Mouse (Mus musculus) embryonic fibroblast, embryonic 13.5 days (primary cell): ENCODE measurements around the gene 1700037C18Rik. TPM values are rescaled to one million over a fixed set of nuclear protein-coding genes. Genes with fewer than 3 reads are reported as not detected.

ENCODE experiments used
- H3K27ac ChIP-seq: 2 replicates; pipeline ENCODE4 v1.5.1; 2012; ENCODE audit warnings: low read length, control low read depth, inconsistent platforms; ENCODE audit not compliant: insufficient read depth
- H3K4me1 ChIP-seq: 2 replicates; pipeline ENCODE4 v1.6.1; 2011; ENCODE audit warnings: low read length; ENCODE audit not compliant: control insufficient read depth, insufficient read depth
- H3K4me3 ChIP-seq: 2 replicates; pipeline ENCODE4 v1.5.1; 2011; ENCODE audit warnings: mild to moderate bottlenecking, control low read depth, low read length; ENCODE audit not compliant: insufficient read depth
- CTCF ChIP-seq: IDR thresholded peaks from 2 replicates; pipeline ENCODE4 v1.5.1; 2011; ENCODE audit warnings: mild to moderate bottlenecking, control low read depth, low read length, moderate library complexity, borderline replicate concordance; ENCODE audit not compliant: insufficient read depth
- POLR2A ChIP-seq: IDR thresholded peaks from 2 replicates; pipeline ENCODE4 v1.6.1; 2011; ENCODE audit warnings: low read depth, mild to moderate bottlenecking, control low read depth, low read length, moderate library complexity
- polyA plus RNA-seq: library from polyadenylated mRNA; stranded (reverse); fragments of >200 nt; gene quantifications from 2 replicates; pipeline ENCODE4 v1.2.4, GENCODE M21; 2011; ENCODE audit warnings: low read depth; ENCODE audit not compliant: missing spikeins, insufficient read length

1700037C18Rik gene
- polyA plus RNA-seq, 1 experiment = 1.6 TPM

- no peak overlapping the region for H3K4me3 ChIP-seq
- H3K27ac ChIP-seq = no peak overlapping the region
- H3K4me1 ChIP-seq = no peaks in the 10 kb centered on the region
- TF ChIP-seq CTCF = no peak
- TF ChIP-seq POLR2A = no peak
These were observed 60.1 kb downstream of the 1700037C18Rik start for GRCm38 (mm10) chr16:3848416-3848815.

- Histone ChIP-seq H3K4me3 (no peak overlapping the region; the same call in 1 of the 2 replicates), H3K27ac (no peak overlapping the region), H3K4me1 (no peaks in the 10 kb centered on the region)
- no peak for TF ChIP-seq POLR2A
- no peak for TF ChIP-seq CTCF
These were observed 60.6 kb downstream of the 1700037C18Rik start for GRCm38 (mm10) chr16:3847871-3848270.

DNA sequence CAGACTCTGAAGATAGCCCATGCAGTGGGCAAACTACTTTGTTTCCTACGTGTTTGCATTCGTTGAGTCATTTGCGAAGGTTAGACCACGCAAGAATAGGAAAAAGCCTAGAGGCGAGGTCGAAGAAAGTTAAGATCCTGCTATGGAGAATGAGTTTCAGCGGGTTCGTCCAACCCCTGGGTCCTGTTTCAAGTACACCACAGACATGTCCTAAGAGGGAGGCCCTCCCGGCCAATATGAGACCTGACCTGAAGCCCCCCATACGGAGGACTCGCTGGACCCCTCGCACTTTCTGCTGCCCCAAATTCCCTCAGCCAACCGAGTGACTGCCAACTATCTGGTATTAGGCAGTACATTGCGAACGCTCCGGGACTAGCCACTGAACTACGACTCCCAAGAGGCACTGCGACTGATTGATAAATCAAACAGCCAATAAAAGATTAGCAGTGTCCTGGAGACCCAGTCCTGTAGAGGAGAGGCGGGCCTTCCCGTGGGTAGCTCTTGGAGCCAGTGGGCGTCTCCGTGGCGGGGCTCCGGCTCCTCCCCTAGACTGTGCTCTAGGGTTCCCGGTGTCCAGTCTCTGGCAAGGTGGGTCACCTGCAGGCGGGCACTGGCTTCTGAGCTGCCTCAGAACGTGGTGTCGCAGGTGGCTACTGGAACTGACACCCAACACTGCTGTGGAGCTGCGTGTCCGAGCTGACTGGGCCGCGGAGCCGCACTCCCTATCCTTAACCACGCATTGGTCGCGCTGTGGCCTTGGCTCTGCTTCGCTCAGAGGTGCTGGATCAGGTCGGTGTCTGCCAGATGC is 61.6 kb downstream of the 1700037C18Rik start, which contains the start of gene Zfp174:
Gene Zfp174, plus strand, starts transcription at position 558 of the 808 bp plus-strand sequence.
- no peak for TF ChIP-seq CTCF
- TF ChIP-seq POLR2A = peak; percentile 80
- H3K27ac ChIP-seq = no peak within 1 kb of the TSS

More for the DNA sequence above, 61.6 kb downstream of the 1700037C18Rik start, which contains the start of gene Zfp174:
- H3K4me3 ChIP-seq = peak within 1 kb of the TSS; percentile 77
- no peaks in the 10 kb centered on the region for H3K4me1 ChIP-seq

Other genes starting within 250 kb of the 1700037C18Rik start
- not detected in 2 replicates for gene Mefv, start 190.6 kb downstream of the 1700037C18Rik start, polyA plus RNA-seq
- 14.4 and 16.9 TPM in 2 replicates for gene Zfp263, start 164.6 kb downstream of the 1700037C18Rik start, polyA plus RNA-seq
- gene Olfr15, start 77.8 kb downstream of the 1700037C18Rik start, polyA plus RNA-seq = not detected in 2 replicates
- gene Zfp174, start 61.4 kb downstream of the 1700037C18Rik start, polyA plus RNA-seq = 1.5 and 1.8 TPM in 2 replicates
- 47.7 and 62.9 TPM in 2 replicates for gene Naa60, start 36.3 kb downstream of the 1700037C18Rik start, polyA plus RNA-seq
- 9.8 TPM in 2 replicates for gene Zfp597, start 24.1 kb downstream of the 1700037C18Rik start, polyA plus RNA-seq
- gene Gm20695, start 24.0 kb downstream of the 1700037C18Rik start, polyA plus RNA-seq = not detected in 2 replicates
- gene Cluap1, start 112 bp upstream of the 1700037C18Rik start, polyA plus RNA-seq = 12.4 and 14.8 TPM in 2 replicates
- 0.84 and 1.9 TPM in 2 replicates for gene Nlrc3, start 67.9 kb upstream of the 1700037C18Rik start, polyA plus RNA-seq
- 34.3 and 35.1 TPM in 2 replicates for gene Slx4, start 95.1 kb upstream of the 1700037C18Rik start, polyA plus RNA-seq
- not detected in 2 replicates for gene Dnase1, start 128.3 kb upstream of the 1700037C18Rik start, polyA plus RNA-seq
- 60.5 and 67.1 TPM in 2 replicates for gene Trap1, start 169.1 kb upstream of the 1700037C18Rik start, polyA plus RNA-seq